Mouse (Mus musculus) ES-Bruce4 (cell line): ENCODE measurements around the gene Mrpl50. TPM values are rescaled to one million over a fixed set of nuclear protein-coding genes. Genes with fewer than 3 reads are reported as not detected.
"Not testable (repeated sequence)": the region's sequence is repeated elsewhere in the genome, so short reads cannot be mapped to it uniquely, and the experiment has no call there.

Experiments
- H3K27ac ChIP-seq: 2 replicates; pipeline ENCODE4 v1.5.1; 2012; ENCODE audit warnings: low read length, inconsistent platforms; ENCODE audit not compliant: insufficient read depth
- H3K27me3 ChIP-seq: 2 replicates; pipeline ENCODE4 v1.6.1; 2012; ENCODE audit warnings: mild to moderate bottlenecking, low read length, inconsistent platforms; ENCODE audit not compliant: control insufficient read depth, poor library complexity, insufficient read depth, severe bottlenecking
- H3K36me3 ChIP-seq: 2 replicates; pipeline ENCODE4 v1.6.1; 2012; ENCODE audit warnings: inconsistent platforms, mild to moderate bottlenecking, low read length, moderate library complexity; ENCODE audit not compliant: control insufficient read depth, poor library complexity, insufficient read depth, severe bottlenecking
- H3K4me1 ChIP-seq: one replicate; pipeline ENCODE4 v1.8.1; 2011; ENCODE audit warnings: low read length; ENCODE audit not compliant: control insufficient read depth, insufficient read depth
- H3K4me3 ChIP-seq: 2 replicates; pipeline ENCODE4 v1.5.1; 2011; ENCODE audit warnings: low read depth, mild to moderate bottlenecking, low read length
- H3K9ac ChIP-seq: 2 replicates; pipeline ENCODE4 v1.6.1; 2012; ENCODE audit warnings: low read depth, mild to moderate bottlenecking, inconsistent platforms; ENCODE audit not compliant: poor library complexity, severe bottlenecking
- H3K9me3 ChIP-seq: replicated peaks from 2 replicates; pipeline ENCODE4 v1.6.1; 2012; ENCODE audit warnings: mild to moderate bottlenecking, low read length, inconsistent platforms; ENCODE audit not compliant: control insufficient read depth, poor library complexity, insufficient read depth, severe bottlenecking
- CTCF ChIP-seq: IDR thresholded peaks from one replicate; pipeline ENCODE4 v1.8.1; 2011; ENCODE audit warnings: low read depth, low read length
- EP300 ChIP-seq: IDR thresholded peaks from 2 replicates; pipeline ENCODE4 v1.6.1; 2011; ENCODE audit warnings: low read depth, low read length; ENCODE audit not compliant: insufficient read depth
- POLR2A ChIP-seq: IDR thresholded peaks from one replicate; pipeline ENCODE4 v1.8.1; 2011; ENCODE audit warnings: low read length; ENCODE audit not compliant: insufficient read depth
- polyA plus RNA-seq: library from polyadenylated mRNA; stranded (reverse); fragments of >200 nt; gene quantifications from 2 replicates; pipeline ENCODE4 v1.2.4, GENCODE M21; 2011; ENCODE audit warnings: low read depth; ENCODE audit not compliant: missing spikeins, insufficient read depth, insufficient read length

Gene Mrpl50
- polyA plus RNA-seq, 1 experiment = 44.4 TPM

DNA sequence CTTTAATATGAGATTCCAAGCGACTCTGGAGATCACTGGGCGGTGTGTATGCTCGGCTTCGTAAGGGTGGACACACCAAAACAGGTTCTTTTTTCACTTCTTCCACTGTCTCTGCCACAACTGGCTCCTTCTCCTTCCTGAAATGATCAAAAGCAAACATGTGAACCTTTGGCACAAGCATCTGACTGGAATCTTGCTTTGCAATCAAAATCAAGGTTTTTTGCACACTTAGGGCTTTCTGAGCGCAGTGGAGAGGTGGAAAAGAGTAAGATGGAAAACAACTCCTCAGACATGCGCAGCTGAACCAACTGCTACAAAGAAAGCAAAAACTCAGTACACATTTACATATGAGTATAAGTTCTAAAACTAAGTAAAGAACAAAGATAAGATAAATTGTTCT lies 6.5 kb downstream of the Mrpl50 start:
- Histone ChIP-seq H3K9me3 (no peaks in the 10 kb centered on the region), H3K27me3 (no peaks in the 10 kb centered on the region), H3K4me3 (no peak overlapping the region), H3K27ac (no peak overlapping the region), H3K4me1 (no peaks in the 10 kb centered on the region), H3K36me3 (peaks cover 24% of the 10 kb centered on the region), H3K9ac (no peak overlapping the region)
- no peak for TF ChIP-seq EP300

DNA sequence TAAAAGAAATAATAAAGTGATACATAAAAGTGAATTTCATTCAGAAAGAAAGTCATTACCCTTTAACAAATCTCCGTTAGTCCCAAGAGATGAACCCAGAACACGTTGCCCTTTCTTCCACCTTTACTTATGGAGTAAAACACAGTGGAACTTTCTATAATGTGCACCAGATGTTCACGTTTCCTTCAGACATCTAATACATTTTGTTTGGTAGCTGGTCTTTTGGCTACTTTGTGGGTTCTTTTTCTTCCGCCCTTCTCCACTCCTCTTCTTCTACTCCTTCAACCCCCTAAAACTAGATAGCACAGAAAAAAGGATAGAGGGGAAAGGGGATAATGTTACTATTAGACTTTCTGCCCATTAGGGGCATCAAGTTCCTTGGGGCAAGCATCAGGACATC lies 8.3 kb downstream of the Mrpl50 start:
- Histone ChIP-seq H3K27me3 (no peaks in the 10 kb centered on the region), H3K4me1 (no peaks in the 10 kb centered on the region), H3K36me3 (peaks cover 24% of the 10 kb centered on the region), H3K9me3 (no peaks in the 10 kb centered on the region), H3K4me3 (no peak overlapping the region), H3K9ac (no peak overlapping the region), H3K27ac (no peak overlapping the region)
- no peak for TF ChIP-seq EP300
- TF ChIP-seq POLR2A = no peak
- no peak for TF ChIP-seq CTCF

DNA sequence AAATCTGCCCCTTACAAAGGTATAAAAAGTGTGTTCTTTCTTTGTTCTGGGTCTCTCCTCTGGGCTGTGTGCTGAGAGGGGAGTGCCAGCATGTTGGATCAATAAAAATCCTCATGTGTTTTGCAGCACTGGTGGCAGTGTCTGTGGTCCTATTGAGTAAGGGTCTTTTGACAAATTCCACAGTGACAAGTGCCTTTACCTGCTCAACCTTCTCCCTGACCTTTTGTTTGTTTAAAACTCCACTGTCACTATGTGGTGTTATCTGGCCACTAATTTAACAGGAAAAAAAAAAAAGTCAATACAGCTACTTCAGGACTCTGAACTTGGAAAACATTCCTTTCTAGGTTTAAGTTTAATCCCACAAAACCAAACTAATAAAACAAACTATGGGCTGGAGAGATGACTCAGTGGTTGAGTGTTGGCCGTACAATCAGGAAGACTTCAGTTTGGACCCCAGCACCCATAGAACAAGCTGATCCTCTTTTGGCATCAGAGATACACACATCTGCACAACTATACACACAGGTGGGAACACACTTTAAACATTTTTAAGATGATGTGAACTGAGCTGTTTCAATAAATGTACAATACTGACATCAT lies 10.6 kb downstream of the Mrpl50 start:
- H3K9me3 ChIP-seq, H3K27me3 ChIP-seq, H3K9ac ChIP-seq, H3K27ac ChIP-seq, H3K4me3 ChIP-seq, H3K4me1 ChIP-seq: not testable (repeated sequence)
- peaks cover 24% of the 10 kb centered on the region for H3K36me3 ChIP-seq

DNA sequence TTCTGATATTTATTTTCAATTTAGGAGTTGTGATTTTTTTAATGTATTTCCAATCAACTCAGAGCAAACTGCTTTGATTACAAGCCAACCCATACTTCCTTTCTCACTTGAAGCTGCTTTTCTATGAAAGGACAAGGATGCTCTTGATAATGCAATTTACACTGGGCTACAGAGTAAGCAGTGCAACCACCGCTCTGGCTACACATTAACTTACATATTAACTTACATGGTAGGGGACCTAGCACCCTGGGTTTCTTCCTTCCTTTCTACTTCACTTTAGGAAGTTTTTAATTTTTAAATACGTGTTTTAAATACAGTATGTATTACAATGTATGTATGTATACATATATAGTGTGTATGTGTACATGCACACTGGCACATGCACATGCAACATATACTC lies 11.7 kb downstream of the Mrpl50 start:
- Histone ChIP-seq H3K4me1 (no peaks in the 10 kb centered on the region), H3K36me3 (peaks cover 20% of the 10 kb centered on the region), H3K27ac (no peak overlapping the region), H3K27me3 (no peaks in the 10 kb centered on the region), H3K9ac (no peak overlapping the region), H3K4me3 (no peak overlapping the region), H3K9me3 (no peaks in the 10 kb centered on the region)
- TF ChIP-seq EP300 = no peak

DNA sequence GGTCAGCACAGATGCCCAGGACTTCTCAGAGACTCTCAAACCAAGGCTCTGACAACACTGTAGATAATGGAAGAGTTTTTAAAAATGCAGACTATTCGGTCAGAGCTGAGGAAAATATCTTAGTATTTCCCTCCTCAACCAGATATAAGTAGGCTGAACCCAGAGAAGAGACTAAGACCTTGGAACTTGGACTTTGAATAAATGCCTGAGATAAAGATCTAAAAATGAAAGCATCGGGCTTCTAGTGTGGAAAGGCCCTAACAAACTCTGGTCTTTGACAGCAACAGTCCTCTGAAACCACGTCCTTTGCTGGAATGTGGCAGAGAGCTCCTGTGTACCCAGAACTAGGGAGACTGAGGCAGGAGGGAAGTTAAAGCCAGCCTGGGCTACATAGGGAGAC lies 14.5 kb downstream of the Mrpl50 start, which contains the start of gene Baat:
Baat (minus strand) TSS at position 172 of the 400 bp plus-strand sequence.
- Histone ChIP-seq H3K27ac (no peak within 1 kb of the TSS), H3K4me1 (no peaks in the 10 kb centered on the region), H3K4me3 (no peak within 1 kb of the TSS), H3K9me3 (no peaks in the 10 kb centered on the region), H3K27me3 (no peaks in the 10 kb centered on the region), H3K36me3 (no peaks in the 10 kb centered on the region), H3K9ac (no peak within 1 kb of the TSS)
- TF ChIP-seq CTCF = no peak
- TF ChIP-seq EP300 = no peak
- TF ChIP-seq POLR2A = no peak

DNA sequence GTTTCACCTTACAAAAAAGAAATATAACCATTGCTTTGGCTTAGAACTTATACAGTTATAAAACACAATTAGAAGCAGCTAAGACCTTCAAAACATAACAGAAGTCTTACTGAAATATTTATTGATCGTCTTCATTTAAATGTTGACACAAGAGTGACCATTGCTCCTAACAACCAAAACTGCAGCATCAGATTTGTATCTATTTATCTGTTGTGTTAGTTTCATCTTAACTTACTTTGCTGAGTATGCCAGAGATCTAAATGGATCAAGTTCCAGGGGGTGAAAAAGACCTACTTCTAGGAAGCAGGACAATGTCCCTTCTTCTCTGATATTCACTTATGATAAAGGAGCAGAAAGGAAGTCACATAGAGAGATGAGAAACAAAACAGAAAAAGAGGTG lies 17.3 kb downstream of the Mrpl50 start:
- TF ChIP-seq EP300 = no peak
- TF ChIP-seq CTCF = no peak
- Histone ChIP-seq H3K4me3 (no peak overlapping the region), H3K9me3 (no peaks in the 10 kb centered on the region), H3K4me1 (no peaks in the 10 kb centered on the region), H3K36me3 (no peaks in the 10 kb centered on the region), H3K27me3 (no peaks in the 10 kb centered on the region), H3K9ac (no peak overlapping the region), H3K27ac (no peak overlapping the region)

DNA sequence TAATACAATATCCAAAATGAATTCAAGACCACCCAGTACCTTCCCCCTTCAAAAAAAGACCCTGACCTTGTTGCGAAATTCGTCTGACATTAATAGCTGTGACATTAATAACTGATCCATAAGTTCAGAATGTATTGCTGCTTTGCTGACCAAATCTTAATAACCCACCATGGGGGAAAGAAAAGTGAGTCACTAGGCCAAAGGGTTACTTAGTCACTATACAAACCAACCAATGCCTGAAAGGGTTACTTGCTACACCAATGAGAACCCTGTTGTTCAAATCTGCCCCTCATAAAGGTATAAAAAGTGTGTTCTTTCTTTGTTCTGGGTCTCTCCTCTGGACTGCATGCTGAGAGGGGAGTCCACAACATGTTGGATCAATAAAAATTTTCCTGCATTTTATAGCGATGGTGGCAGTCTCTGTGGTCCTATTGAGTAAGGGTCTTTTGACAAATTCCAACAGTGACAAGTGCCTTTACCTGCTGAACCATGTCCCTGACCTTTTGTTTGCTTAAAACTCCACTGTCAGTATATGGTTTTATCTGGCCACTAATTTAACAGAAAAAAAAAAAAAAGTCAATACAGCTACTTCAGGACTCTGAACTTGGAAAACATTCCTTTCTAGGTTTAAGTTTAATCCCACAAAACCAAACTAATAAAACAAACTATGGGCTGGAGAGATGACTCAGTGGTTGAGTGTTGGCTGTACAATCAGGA lies 34.8 kb downstream of the Mrpl50 start:
- not testable (repeated sequence) for H3K27me3 ChIP-seq, H3K27ac ChIP-seq

More for the DNA sequence above, 34.8 kb downstream of the Mrpl50 start:
- H3K9ac ChIP-seq, H3K4me1 ChIP-seq, H3K9me3 ChIP-seq, H3K36me3 ChIP-seq, H3K4me3 ChIP-seq: not testable (repeated sequence)
